Mouse (Mus musculus) neural tube, embryonic 10.5 days (tissue): ENCODE measurements around the gene Sh3bp4.

ENCODE experiments used
- DNase-seq: peaks from one replicate; pipeline ENCODE4 v3.0.0-alpha.2; 2017; ENCODE audit warnings: low spot score; ENCODE audit errors: extremely low spot score

Gene Sh3bp4

DNA sequence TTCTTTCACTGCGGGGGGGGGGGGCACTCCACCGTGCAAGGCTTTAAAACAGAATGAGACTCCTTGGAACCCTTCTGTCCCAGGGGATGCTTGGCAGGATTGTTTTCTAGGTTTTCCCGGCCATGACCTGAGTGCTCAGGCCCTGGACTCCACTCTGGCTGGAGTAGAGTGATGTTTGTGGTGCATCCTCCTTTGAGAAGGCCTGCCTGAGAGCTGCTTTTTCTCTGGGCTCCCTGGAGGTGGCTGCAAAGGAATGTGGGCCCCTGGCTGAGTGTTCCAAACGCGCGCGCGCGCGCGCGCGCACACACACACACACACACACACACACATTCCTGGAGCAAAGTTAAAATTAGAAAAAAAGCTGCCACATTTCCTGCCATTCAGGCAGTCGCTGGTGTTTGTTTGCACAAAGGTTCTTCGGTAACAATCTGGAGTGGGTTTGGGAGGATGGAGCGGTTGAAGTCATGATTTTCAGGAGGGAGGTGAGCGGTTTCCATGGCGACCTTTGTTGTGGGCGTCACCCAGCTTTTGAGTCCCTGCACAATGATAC, 22.3 kb downstream of the Sh3bp4 start:
- DNase-seq = peak; percentile 68

DNA sequence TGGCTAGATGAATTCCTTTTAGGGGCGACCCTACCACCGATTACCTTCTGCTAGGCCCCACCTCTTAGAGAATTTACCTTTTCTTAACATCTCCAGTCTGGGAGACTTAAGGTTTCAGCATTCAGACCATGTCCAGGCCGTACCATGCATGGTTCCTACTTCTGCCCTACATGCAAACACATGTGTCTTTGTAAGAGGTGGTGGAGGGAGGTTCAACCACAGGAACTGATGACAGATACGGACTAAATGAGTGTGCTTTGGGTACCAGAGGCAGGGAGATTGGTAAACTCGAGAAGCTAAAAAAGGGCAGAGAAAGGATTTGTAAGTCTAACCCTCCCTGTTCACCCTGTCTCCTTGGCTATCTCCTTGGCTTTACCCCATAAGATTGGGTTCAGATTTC, 23.5 kb downstream of the Sh3bp4 start:
- DNase-seq = no peak

DNA sequence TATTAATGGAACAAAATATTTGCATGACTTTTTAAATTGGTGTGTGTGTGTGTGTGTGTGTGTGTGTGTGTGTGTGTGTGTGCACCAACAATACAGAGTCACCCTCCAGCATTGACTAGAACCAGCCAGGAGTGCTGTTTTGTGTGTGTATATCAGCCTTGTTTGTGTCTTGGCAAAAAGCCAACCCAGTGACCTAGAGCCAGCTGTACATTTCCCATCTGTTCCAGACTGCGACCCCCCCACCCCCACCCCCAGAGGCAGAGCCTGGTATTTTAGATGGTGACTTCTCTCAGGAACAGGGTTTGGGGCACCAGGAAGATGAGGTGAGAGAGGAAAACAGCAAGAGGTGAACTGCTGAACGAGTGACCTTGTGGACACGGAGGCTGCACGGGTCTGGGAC, 24.2 kb downstream of the Sh3bp4 start:
- no peak for DNase-seq

DNA sequence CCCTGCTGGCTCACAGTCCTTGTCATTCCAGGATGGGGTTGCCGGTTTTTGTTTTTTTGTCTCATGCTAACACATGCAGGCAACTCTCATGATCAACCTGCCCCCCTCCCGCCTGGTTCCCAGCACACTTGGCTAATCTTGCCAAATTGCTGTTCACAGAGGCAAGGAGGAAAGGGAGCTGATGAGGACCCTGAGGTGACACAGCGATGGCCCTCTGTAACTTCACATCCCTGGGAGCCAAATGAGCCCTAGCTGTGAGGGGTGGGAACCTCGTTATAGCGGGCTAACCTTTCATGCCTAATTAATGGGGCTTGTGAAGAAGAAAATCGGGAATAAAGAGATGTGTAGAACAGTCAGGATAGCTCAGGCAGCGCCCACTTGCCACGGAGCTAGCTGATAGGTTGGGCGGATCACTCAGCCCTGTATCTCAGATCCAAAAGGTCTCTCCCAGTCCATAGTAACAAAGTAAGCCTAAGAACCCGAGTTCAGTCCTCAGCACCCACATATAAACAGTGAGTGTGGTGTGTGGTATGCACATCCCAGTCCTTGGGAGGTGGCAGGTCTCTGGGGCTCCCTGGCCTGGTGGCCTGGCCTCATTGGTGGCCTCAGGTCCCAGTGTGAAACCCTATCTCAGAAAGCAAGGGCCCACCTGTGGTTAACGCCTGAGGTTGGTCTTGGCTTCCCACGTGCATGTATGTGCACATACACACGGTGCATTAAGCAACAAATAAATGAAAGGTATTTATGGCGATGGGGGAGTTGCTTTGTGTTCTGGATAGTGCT, 25.6 kb downstream of the Sh3bp4 start:
- DNase-seq = no peak

DNA sequence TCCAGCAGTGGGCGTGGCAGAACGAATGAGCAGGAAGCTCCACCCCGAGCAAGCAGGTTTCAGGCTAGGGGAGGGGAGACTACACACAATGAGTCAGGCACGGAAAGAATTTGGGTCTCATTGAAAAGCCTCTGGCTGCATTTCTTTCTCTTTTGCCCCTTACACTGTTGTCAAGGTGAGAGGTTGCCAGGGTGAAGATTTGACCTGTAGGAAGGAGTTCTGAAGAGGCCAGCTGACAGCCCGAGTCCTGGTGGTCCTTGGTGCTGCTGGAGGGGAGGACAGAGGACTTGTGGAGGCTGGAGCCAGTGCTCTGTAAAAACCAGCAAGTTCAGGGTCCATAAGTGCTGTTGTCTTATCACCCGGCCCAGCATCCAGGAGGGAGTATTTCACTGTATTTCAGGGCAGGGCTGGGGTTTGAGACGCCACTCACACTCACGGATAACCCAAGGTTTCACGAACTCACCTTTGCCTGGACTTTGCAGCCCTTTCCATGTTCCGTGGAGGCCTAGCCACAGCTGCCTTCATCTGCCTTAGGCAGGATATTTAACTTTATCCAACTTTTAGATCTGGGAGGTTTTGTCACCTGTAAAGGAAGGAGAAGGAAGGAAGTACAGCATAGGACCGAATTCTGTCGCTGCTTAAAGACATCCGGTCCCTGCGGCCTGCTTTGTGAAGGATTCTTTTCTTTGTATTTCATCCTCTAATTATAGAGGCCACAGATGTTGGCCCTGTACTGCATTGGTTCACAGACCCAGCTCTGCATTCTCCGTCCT, 32.2 kb downstream of the Sh3bp4 start:
- no peak for DNase-seq

DNA sequence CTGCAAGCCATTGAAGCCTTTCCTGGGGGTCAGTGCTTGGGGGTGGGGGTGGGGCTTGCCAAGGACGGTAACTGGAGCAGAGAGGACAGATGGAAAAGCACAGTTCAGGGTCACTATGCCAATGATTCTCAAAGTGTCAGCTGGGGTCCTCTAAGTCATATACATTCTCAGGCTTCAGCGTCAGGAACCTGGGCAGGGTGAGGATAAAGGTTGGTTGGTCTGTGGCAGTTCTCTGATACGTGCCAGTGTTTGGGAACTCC, 32.7 kb downstream of the Sh3bp4 start:
- DNase-seq = no peak

DNA sequence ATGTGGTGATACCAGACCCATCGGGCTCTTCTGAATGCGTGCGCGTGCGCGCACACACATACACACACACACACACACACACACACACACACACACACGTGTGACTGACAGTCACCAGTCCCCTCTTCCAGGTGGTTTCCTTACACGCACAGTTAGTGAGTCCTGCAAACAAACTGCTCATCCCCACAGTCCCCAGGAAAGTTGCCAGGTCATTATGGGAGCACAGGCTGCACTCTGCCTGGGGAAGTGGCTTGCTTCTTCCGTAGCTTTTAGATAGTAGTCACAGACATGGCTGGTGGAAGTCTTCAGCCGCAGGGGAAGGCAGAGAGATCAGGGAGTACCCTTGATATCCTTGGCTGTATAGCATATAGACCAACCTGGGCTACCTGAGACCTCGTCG, 33.3 kb downstream of the Sh3bp4 start:
- no peak for DNase-seq

DNA sequence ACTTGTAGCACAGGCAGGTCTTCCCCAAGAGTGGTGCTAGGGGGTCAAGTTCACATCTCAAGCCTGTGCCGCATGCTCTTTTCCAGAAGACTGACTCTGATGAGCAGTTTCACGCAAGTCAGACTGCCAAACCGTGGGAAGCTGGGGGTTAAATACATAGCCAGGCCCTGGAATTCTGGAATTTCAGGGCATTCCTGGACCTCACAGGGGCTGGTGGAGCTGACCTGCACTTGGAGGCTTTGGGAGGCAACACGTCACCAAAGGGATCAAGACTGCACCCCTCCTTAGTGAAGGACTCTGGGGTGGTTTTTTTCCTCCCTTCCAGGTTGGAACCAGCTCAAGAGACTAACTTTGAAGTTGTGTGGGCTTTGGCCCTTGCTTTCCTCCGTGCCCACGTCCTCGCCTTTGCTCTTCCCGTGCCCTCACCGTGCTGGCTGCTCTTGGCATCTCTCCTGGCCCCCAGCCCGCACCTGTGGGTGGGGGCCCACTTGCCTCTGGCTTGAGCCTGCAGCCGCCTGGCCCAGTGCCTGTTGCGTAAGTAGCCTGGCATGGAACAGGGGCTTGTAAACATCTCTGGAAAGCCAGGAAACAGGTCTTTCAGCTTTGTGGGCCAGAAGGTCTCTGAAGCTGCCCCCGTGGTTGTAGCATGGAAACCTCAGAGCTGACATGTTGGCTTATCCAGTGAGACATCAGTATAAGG, 34.0 kb downstream of the Sh3bp4 start:
- DNase-seq = no peak

DNA sequence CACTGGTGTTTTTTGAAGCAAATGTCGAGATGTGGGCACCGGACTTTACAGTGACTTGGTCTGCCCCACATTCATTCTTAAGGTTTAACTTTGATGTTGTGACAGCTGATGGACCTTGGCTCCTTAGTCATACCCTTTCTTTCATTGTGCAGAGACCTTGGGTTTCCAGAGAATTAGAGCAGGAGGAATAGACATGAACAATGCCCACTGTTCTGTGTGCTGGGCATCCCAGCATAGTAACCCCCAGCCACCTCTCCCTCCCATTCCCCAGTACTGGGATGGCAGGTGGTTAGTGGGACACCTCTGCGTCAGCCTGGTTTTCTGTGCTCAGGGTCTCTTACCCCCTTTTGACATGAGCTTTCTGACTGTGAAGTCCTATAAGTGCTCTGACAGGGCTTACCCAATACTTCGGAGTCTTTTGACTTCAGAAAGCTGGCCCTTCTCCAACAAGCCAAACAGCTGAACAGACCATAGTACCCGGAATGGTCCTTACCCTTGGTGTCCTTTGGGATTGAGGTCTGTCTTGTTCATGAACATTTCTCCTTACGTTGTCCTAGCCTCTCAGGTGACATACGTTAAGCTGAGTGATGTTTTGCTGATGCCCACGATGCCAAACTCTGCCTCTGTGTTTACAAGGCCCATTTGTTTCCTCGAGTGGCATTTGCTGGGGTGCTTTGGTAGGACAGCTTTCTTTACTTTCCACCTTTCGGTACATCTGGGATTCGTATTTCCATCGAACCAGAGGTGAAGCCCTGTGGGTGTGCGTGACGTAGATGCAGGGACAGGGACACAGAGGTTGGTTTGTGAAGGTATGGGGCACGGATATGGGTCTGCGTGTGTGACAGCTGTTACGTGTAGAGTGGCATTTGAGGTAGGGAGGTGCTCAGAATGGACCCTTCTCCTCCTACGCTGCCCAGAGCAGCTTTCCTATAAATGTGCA, 35.9 kb downstream of the Sh3bp4 start:
- DNase-seq = no peak

DNA sequence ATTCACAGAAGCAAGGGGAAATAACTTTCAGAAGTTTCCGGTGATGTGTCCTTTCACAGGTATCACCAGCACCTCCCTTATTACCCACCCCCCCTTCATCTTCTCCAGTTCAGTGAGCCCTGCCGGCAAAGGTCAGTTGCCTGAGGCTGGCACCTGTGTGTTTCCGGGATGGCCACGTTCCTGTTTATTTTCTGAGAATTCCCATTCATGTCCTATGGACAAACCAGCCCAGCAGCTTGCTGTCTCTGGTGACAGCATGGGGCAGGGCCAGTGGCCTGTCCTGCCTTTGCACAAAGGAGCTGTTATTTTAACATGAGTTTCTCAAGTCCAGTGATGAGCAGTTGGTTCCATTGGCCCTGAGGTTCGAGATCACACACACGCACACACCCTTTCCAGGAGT, 37.3 kb downstream of the Sh3bp4 start:
- DNase-seq = no peak

DNA sequence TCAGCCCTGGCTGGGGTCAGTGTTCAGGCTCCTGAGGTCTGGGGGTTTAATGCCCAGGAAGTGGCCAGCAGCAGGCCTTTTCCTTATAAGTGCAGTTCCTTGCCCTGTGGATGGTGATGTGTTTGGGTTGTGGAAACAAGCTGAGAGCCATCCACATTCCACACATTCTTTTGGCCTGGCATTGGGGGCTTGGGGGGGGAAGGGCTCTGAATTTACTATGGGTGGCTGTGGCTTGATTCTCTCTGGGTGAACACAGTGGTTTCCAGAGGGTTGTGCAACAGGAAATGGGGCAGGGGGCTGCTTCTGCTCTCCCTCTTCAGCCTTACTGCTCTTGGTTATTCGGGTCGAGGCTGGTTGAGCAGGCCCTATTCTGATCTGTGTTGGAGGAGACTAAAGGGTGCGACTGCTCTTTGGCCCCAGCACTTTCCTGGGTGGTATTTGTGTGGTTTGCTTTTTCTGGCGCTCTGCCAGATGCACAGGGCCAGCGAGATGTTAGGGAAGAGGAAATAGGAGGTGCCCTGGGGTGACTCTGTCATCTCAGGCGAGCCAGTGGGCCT, 38.2 kb downstream of the Sh3bp4 start:
- peak; percentile 53 for DNase-seq

DNA sequence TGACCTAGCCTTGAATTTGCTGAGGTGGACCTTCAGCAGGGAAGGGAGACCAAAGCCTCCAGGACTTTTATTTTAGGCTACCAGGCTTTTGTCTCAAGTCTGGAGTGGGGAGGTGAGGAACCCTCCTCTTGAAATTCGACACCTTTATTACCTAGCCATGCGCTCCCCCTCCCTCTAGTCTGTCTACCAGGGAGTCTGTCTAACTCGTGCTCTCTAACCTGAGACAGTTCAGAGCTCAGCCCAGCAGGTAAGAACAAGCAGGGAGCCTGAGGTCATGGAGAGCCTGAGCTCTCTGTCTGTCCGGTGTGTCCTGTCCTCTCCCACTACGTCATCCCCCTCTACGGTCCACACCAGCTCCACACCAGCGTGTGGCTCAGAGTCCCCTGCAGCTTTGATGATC, 39.6 kb downstream of the Sh3bp4 start:
- no peak for DNase-seq

DNA sequence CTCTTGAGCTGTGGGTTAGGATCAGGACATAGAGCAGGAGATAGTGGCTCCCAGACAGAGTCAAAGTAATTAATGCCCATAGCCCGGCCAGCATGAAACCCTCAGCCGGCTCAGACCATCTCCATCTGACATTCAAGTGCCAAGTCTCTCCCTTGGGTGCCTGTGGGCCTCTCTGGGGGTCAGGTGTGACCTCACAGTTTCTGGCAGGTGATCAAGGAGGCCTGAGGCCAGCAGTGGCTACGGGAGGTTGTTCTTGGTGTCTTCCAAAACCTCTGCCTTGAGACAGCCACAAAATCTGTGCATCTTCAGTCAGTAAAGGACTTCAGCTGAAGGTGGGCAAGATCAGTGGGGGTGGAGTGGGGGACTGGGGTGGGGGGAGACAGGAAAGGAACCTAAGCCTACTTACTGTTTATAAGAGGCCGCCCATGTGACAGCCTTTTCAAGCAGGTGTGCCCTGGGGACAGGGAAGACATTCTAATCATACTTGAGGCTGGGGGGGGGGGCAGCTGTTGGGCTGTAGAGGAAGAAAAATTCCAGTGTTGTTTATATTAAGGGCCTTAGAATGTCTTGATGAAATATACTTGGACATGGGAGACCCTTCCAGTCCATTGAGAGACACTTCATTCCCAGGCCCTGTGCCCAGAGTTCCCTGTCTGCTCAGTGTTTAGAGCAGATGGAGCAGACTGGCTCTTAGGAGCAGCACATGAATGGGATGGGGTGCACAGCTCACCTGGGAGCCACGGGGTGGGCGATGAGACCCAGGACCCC, 40.7 kb downstream of the Sh3bp4 start:
- DNase-seq = no peak

DNA sequence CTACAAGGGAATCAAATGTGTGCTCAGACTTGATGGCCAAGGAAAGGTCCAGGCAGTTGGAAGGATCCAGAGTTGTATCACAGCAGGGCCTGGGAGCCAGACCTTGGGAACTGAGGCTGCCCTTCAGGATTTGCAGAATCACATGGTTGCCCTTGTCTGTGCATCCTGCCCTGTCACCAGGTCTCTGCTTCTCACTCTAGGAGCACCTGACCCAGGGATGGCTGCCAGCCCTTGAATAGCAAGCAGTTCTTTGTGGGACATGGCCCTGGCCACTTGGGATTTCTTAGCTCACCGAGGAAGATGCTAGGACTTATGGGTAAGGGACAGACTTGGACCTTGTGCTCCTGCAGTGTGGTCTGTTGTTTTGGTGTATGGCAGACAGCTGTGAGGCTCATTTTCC, 42.3 kb downstream of the Sh3bp4 start:
- DNase-seq = no peak

DNA sequence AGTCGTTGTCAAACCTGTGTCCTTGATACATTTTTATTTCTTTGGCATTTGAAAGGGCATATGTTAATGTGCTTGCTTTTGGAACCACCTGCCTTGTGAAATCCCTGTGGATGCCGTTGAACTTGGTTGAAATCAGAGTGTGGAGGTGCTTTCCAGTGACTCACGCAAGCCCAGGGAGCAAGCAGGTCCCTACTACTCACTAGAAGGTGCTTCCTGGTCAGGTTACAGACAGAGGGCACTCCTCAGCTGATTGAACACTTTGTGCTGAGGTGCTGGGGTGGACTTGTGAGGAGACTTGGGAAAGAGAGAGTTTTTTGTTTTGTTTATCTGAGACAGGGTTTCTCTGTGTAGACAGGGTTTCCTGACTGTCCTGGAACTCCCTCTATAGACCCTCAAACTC, 43.5 kb downstream of the Sh3bp4 start:
- DNase-seq = no peak

DNA sequence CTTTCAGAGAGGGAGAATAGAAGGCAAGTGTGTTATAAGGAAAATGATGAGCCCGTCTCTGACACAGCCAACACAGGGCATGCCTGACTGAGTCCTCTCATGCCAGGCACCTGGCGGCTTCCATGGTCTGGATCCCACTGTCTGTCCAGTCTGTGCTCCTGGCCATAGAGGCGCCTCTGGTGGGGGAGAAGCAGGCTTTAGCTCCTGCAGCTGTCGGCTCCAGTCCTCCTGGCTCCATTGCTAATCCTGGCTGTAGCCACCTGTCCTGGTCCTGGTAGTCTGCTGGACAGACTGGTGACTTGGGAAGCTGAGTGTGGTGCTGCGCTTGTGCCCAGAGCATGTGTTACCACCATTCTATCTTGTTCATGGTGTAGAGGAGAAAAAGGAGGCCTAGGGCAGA, 46.8 kb downstream of the Sh3bp4 start:
- DNase-seq = no peak

DNA sequence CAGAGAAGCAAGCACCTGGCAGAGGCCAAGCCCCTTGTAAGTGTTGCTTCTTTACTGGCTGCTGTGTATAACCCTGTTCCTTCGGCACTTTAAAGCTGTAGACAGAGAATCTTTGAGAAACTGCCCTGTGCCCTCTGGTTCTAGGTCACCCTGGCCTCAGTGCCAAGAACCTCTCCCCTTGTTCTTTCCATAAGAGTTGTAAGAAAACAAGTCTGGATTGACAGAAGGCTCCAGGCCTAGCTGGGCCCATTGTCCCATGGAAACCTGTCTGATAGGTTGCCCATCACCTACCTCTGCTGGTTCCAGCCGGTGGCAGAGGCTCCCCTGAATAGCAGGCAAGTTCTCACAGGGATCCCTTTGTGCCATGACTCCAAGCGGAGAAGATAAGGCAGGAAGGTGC, 47.9 kb downstream of the Sh3bp4 start:
- no peak for DNase-seq

DNA sequence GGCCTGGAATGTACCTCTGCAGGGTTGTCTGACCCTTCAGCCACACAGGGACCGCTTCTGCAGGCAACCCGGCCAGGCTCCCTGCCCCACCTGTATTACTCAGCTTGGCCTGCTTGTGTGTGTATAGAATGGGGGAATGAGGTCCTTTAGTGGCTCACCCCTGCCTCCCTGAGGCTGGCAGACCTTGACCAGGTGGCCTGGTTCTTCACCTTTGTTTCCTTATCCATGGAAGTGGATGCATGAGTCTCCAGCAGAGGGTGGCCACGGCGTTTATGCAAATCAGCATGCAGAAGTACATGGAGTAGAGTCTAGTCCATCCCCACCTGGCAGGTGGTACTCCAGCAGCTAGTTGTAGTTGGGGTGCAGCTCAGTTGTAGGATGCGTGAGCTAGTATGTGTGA, 48.6 kb downstream of the Sh3bp4 start:
- DNase-seq = no peak

DNA sequence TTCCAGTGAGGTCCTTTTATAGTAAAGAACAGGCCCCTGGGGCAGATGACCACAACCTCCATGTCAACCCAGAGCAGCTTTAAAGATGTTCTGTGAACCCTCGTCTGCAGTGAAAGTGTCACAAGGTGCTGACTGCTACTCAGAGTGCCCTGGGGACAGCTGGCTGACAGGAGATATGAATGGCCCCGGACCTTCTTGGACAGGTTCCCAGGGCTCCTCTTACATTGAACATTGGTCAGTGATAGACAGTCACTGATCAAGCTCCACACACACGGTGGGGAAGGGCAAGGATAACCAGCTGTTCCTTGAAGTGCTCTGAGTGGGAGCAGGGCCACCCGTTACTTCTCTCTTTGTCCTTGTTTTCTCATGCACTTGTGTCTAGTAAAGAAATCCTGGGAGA, 50.1 kb downstream of the Sh3bp4 start:
- DNase-seq = no peak

DNA sequence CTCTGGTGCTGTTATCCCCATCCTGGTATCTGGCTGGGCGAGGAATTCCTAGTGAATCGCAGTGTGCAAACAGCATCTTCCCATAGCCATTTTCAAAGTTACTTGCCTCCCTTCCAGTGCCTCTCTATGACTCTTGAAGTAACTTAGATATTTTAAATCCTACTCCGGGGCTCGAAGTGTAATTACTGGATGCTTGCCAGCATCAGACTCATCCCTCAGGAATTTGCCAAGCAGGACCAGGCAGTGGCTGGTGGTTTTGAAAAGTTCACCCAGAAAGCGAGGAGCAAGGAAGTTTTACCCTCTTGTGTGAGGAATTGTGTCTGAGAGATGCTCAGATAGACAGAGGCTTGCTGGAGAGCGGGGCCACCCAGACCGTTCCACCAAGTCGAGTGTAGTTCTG, 51.3 kb downstream of the Sh3bp4 start:
- no peak for DNase-seq
